Mouse (Mus musculus) olfactory bulb, adult 2 months (tissue): ENCODE data around the gene Prkag2.

Source experiments
- CTCF ChIP-seq: fragments of 200-500 bp; IDR thresholded peaks from 2 replicates; pipeline ENCODE4 v1.5.1; 2012; ENCODE audit warnings: low read depth, mild to moderate bottlenecking, low read length, moderate library complexity; ENCODE audit not compliant: insufficient read depth
- POLR2A ChIP-seq: fragments of 200-500 bp; IDR thresholded peaks from 2 replicates; pipeline ENCODE4 v1.6.1; 2012; ENCODE audit warnings: mild to moderate bottlenecking, low read depth, low read length, moderate library complexity; ENCODE audit not compliant: insufficient read depth

DNA sequence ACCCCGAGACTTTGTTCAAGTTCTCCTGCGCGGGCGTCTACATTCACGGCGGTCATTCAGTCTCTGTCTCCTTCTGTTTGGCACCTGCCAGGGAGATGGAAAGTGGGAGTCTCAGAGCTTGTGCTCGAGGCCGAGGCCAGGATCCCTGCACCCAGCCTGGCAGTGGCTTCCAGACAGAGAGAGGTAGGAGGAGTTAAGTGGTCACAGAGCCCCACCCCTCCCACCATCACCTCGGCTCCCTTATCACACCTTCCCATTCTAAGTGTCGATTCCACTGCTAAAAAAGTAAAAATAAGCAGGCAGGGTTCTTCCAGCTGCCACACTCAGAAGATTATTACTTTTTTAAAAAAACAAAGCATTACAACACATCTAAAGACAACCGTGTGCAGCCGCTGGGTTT lies 236.6 kb downstream of the Prkag2 start:
- TF ChIP-seq CTCF (no peak), POLR2A (no peak)
